Mouse (Mus musculus): ENCODE data around the gene Rrp1b. TPM values are rescaled to one million over a fixed set of nuclear protein-coding genes. Genes with fewer than 3 reads are reported as not detected.
A peak's percentile ranks its signal among the peaks of the same experiment; 100 is the strongest.

Rrp1b gene
- polyA plus RNA-seq, 1 experiment from 2014 or later, result 38.0 TPM

DNA sequence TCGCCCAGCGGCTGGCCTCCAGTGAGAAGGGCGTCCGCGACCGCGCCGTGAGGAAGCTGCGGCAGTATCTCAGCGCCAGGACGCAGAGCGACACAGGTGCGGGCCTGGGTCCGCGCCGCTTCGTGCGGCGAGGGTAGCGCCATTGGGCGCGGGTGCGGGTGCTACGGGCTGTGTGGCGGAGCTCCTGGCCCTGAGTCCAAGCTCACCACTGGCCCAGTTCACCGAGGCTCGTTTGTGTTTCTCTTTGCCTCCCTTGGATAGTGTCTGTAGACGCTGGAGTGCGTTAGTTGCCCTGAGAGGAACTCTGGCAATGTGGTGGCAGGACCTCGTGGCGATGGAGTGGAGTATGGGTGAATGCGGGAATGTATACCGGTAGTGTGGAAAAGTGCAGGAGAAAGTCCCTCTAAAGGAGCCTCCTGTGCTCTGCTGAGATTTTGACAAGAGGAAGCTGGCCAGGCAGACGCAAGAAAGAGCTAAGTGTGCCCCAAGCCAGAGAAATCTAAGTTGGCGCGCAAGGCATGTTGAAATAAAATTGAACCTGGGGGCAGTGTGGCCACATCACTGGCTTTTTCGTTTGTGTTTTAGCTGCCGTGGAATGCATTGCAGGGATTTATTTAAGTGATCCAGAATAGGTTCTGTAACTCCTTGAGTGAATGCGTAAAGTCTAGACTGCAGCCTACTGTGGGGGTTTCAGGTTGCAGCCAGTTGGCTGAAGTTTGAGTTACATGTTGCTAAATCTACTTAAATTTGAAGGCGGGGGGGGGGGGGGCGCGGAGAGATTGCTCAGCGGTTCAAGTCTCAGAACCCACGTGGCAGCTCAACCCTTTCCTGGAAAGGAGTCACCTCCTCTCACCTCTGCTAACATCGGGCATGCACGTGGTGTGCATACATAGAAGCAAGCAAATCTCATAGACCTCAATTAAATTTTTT lies 874 bp downstream of the Rrp1b start:
- no peak for TF ChIP-seq CTCF (IDR thresholded peaks at IDR 0.05; ENCODE audit: low read depth)
- peak overlapping the region; percentile 93 for H3K4me3 ChIP-seq (replicated peaks; ENCODE audit: low read depth, low read length)
- peak; percentile 33 for DNase-seq (ENCODE audit: low spot score)
- peak overlapping the region; percentile 82 for H3K27ac ChIP-seq
- peak; percentile 25; the same call in 1 of the 2 replicates for ATAC-seq (replicated peaks; ENCODE audit: low FRiP score, low read depth)
- H3K4me1 ChIP-seq (replicated peaks; ENCODE audit: insufficient read depth, low read length), result peaks cover 21% of the 10 kb centered on the region; the same call in 1 of the 2 replicates
- no peaks in the 10 kb centered on the region for H3K27me3 ChIP-seq (ENCODE audit: insufficient read depth, low read length)
- 0 out of 2 replicates have a peak, but pooled peaks cover 5% of the 10 kb centered on the region for H3K36me3 ChIP-seq (ENCODE audit: insufficient read depth, low read length)
- H3K9me3 ChIP-seq (replicated peaks; ENCODE audit: low read length), result no peaks in the 10 kb centered on the region
- under 1% methylated on average over 46 of the region's 46 CpGs for WGBS
- H3K9ac ChIP-seq (ENCODE audit: low read depth, low read length), result peak overlapping the region; percentile 77
- H3K4me2 ChIP-seq (ENCODE audit: low read length), result peak overlapping the region; percentile 96

DNA sequence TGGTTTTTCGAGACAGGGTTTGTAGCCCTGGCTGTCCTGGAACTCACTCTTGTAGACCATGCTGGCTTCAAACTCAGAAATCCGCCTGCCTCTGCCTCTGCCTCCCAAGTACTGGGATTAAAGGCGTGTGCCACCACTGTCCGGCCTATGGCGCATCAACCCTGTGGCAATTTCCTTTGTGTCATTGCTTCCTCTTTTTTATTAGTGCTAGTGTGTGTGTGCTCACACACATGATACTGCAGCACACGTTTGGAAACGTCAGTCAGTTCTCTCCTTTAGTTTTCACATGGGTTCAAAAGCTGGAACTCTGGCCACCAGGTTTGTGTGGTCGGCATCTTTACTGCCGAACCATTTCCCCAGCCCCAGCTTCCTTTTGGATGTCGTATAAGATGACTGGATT lies 4.4 kb downstream of the Rrp1b start:
- H3K27ac ChIP-seq, result no peak overlapping the region
- no peak for DNase-seq (ENCODE audit: low spot score)
- H3K27me3 ChIP-seq (ENCODE audit: insufficient read depth, low read length), result no peaks in the 10 kb centered on the region
- H3K9ac ChIP-seq (ENCODE audit: low read depth, low read length), result no peak overlapping the region
- TF ChIP-seq CTCF (IDR thresholded peaks at IDR 0.05; ENCODE audit: low read depth), result no peak
- H3K36me3 ChIP-seq (ENCODE audit: insufficient read depth, low read length), result 0 out of 2 replicates have a peak, but pooled peaks cover 5% of the 10 kb centered on the region
- no peak overlapping the region for H3K4me2 ChIP-seq (ENCODE audit: low read length)
- H3K9me3 ChIP-seq (replicated peaks; ENCODE audit: low read length), result no peaks in the 10 kb centered on the region
- peaks cover 21% of the 10 kb centered on the region; the same call in 1 of the 2 replicates for H3K4me1 ChIP-seq (replicated peaks; ENCODE audit: insufficient read depth, low read length)
- 56% methylated on average over 10 of the region's 10 CpGs for WGBS
- ATAC-seq (replicated peaks; ENCODE audit: low FRiP score, low read depth), result no peak
- H3K4me3 ChIP-seq (replicated peaks; ENCODE audit: low read depth, low read length), result no peak overlapping the region

DNA sequence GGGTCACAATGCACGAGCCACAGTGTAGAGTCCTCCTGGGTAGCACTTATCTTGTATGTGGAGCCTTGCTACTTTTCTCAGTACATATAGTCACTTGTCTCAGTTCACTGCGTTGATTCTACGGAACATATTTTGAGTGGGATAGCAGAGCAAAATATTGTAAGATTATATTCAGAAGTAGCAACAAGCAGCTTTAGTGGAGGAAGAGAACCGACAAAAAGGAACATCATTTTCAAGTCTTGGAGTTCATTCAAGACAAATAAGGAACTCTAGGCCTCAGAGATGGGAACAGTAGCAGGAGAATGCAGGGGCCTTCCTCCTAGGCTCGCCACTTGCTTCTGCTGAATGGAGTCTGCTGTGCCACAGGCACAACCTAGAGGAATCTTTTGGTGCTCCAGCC lies 10.6 kb downstream of the Rrp1b start:
- Histone ChIP-seq H3K4me1 (replicated peaks; ENCODE audit: insufficient read depth, low read length) (no peaks in the 10 kb centered on the region), H3K27me3 (ENCODE audit: insufficient read depth, low read length) (no peaks in the 10 kb centered on the region), H3K4me3 (replicated peaks; ENCODE audit: low read depth, low read length) (no peak overlapping the region), H3K36me3 (ENCODE audit: insufficient read depth, low read length) (peaks cover 31% of the 10 kb centered on the region; the same call in 1 of the 2 replicates), H3K4me2 (ENCODE audit: low read length) (no peak overlapping the region), H3K9me3 (replicated peaks; ENCODE audit: low read length) (no peaks in the 10 kb centered on the region), H3K9ac (ENCODE audit: low read depth, low read length) (no peak overlapping the region), H3K27ac (no peak overlapping the region)
- 92% methylated on average over 5 of the region's 5 CpGs for WGBS
- no peak for ATAC-seq (replicated peaks; ENCODE audit: low FRiP score, low read depth)
- TF ChIP-seq CTCF (IDR thresholded peaks at IDR 0.05; ENCODE audit: low read depth), result no peak
- no peak for DNase-seq (ENCODE audit: low spot score)

DNA sequence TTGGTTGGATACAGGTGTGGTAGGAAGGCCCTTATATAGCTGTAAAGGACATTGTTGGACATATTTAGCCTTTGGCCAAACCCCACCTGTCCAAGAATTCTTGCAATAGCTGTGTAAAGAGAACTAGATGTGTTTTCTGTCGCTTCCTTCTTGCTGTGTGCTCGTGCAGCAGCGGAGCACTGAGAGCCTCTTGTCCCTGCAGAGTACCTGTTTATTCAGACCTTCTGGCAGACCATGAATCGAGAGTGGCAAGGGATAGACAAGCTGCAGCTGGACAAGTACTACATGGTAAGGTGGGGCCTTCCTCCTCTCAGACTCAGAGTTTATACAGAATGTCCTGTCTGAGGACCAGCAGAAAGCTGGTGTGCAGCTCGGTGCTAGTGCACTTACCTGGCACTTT lies 12.5 kb downstream of the Rrp1b start:
- Histone ChIP-seq H3K4me2 (ENCODE audit: low read length) (no peak overlapping the region), H3K27me3 (ENCODE audit: insufficient read depth, low read length) (no peaks in the 10 kb centered on the region), H3K4me1 (replicated peaks; ENCODE audit: insufficient read depth, low read length) (no peaks in the 10 kb centered on the region), H3K27ac (no peak overlapping the region), H3K36me3 (ENCODE audit: insufficient read depth, low read length) (peaks cover 39% of the 10 kb centered on the region), H3K4me3 (replicated peaks; ENCODE audit: low read depth, low read length) (no peak overlapping the region), H3K9ac (ENCODE audit: low read depth, low read length) (no peak overlapping the region), H3K9me3 (replicated peaks; ENCODE audit: low read length) (no peaks in the 10 kb centered on the region)
- no peak for TF ChIP-seq CTCF (IDR thresholded peaks at IDR 0.05; ENCODE audit: low read depth)
- DNase-seq (ENCODE audit: low spot score) (no peak), ATAC-seq (replicated peaks; ENCODE audit: low FRiP score, low read depth) (no peak)
- 83% methylated on average over 5 of the region's 5 CpGs for WGBS

DNA sequence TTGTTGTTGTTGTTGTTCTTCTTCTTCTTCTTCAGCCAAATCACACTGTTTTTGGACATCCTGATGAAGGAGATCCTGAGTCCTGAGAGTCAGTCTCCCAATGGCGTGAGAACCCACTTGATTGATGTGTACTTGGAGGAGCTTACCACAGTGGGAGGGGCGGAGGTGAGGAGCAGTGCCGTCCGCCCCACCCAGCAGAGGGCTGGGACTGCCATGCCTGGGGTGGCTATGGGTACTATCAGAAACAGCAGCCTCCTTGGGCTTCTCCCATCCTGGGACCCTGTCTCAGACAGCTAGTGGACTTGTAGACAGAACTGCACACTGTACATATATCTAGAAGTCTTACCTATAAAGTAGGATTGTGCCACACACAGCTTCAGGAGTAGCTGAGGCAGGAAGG lies 14.0 kb downstream of the Rrp1b start:
- H3K4me3 ChIP-seq (replicated peaks; ENCODE audit: low read depth, low read length), result no peak overlapping the region
- H3K9me3 ChIP-seq (replicated peaks; ENCODE audit: low read length), result no peaks in the 10 kb centered on the region
- no peak overlapping the region for H3K9ac ChIP-seq (ENCODE audit: low read depth, low read length)
- 73% methylated on average over 4 of the region's 4 CpGs for WGBS
- no peaks in the 10 kb centered on the region for H3K27me3 ChIP-seq (ENCODE audit: insufficient read depth, low read length)
- H3K4me1 ChIP-seq (replicated peaks; ENCODE audit: insufficient read depth, low read length), result no peaks in the 10 kb centered on the region
- DNase-seq (ENCODE audit: low spot score) (no peak), ATAC-seq (replicated peaks; ENCODE audit: low FRiP score, low read depth) (no peak)
- no peak overlapping the region for H3K27ac ChIP-seq
- H3K36me3 ChIP-seq (ENCODE audit: insufficient read depth, low read length), result peaks cover 39% of the 10 kb centered on the region
- no peak for TF ChIP-seq CTCF (IDR thresholded peaks at IDR 0.05; ENCODE audit: low read depth)
- H3K4me2 ChIP-seq (ENCODE audit: low read length), result no peak overlapping the region

DNA sequence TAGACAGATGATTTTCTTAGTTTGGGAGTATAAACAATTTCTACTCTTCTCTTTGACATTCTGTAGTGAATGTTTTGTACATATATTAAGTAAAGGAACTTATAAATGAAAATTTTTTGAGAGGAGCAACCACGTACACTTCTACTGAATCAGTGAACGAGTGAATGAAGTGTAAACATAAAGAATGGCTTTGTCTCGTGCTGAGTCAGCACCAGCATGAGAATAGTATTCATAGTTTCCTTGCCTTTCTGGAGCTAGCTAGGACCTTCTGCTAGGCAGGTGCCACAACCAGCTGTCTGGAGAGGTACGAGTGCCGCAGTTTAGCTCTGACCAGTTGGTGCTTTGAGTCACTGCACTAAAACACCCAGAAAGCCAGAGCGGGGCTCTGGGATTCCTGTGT lies 14.7 kb downstream of the Rrp1b start:
- Histone ChIP-seq H3K4me1 (replicated peaks; ENCODE audit: insufficient read depth, low read length) (no peaks in the 10 kb centered on the region), H3K27ac (no peak overlapping the region), H3K4me3 (replicated peaks; ENCODE audit: low read depth, low read length) (no peak overlapping the region), H3K4me2 (ENCODE audit: low read length) (no peak overlapping the region), H3K9ac (ENCODE audit: low read depth, low read length) (no peak overlapping the region), H3K27me3 (ENCODE audit: insufficient read depth, low read length) (no peaks in the 10 kb centered on the region), H3K9me3 (replicated peaks; ENCODE audit: low read length) (no peaks in the 10 kb centered on the region), H3K36me3 (ENCODE audit: insufficient read depth, low read length) (peaks cover 44% of the 10 kb centered on the region)
- 80% methylated on average over 6 of the region's 6 CpGs for WGBS
- ATAC-seq (replicated peaks; ENCODE audit: low FRiP score, low read depth) (no peak), DNase-seq (ENCODE audit: low spot score) (no peak)
- no peak for TF ChIP-seq CTCF (IDR thresholded peaks at IDR 0.05; ENCODE audit: low read depth)

All from kidney, postnatal 0 days (tissue).